Mouse (Mus musculus): ENCODE results near the gene Kcnab1.

- no peak for TF ChIP-seq CTCF (IDR thresholded peaks at IDR 0.05; ENCODE audit: low read depth, low read length)
- TF ChIP-seq POLR2A (IDR thresholded peaks at IDR 0.05; ENCODE audit: borderline replicate concordance, low read depth, low read length): no peak
Observed at GRCm38 (mm10) chr3:65379884-65380539, 270.8 kb downstream of the Kcnab1 start.

All from bone marrow macrophage, adult 2 months (primary cell).